Mouse (Mus musculus) cerebellum, adult 2 months (tissue): ENCODE measurements around the gene Bloc1s2.
A peak's percentile ranks its signal among the peaks of the same experiment; 100 is the strongest.

Source experiments
- CTCF ChIP-seq: fragments of 200-500 bp; IDR thresholded peaks from 2 replicates; pipeline ENCODE4 v1.5.1; 2011; ENCODE audit warnings: low read depth, mild to moderate bottlenecking, control low read depth, low read length, moderate library complexity, borderline replicate concordance; ENCODE audit not compliant: insufficient read depth
- POLR2A ChIP-seq: fragments of 200-500 bp; IDR thresholded peaks from 2 replicates; pipeline ENCODE4 v1.6.1; 2011; ENCODE audit warnings: low read length, control low read depth, borderline replicate concordance; ENCODE audit not compliant: insufficient read depth

- TF ChIP-seq POLR2A (peak; percentile 54; the same call in 1 of the 2 replicates), CTCF (no peak)
These were observed 10.9 kb downstream of the Bloc1s2 start, which contains the start of gene Cwf19l1 for GRCm38 (mm10) chr19:44135072-44135959.
